Mouse (Mus musculus): ENCODE measurements around the gene Rtn4. TPM values are rescaled to one million over a fixed set of nuclear protein-coding genes. Genes with fewer than 3 reads are reported as not detected.

The Rtn4 gene
- 91.8 and 177 TPM in 2 replicates for polyA plus RNA-seq (2012; ENCODE audit: low replicate concordance)

GRCm38 (mm10) chr11:29692683-29693272 is at the start of gene Rtn4:
Gene Rtn4, plus strand, starts transcription at chr11:29692947.

Other genes starting within 250 kb of the Rtn4 start
- gene Prorsd1, start 177.9 kb upstream of the Rtn4 start, polyA plus RNA-seq (2012; ENCODE audit: low replicate concordance) = 6.0 TPM in 1 of 2 replicates, not detected in the other
- gene Mtif2, start 166.5 kb upstream of the Rtn4 start, polyA plus RNA-seq (2012; ENCODE audit: low replicate concordance) = 0.93 and 6.1 TPM in 2 replicates
- not detected in 2 replicates for gene Clhc1, start 145.0 kb upstream of the Rtn4 start, polyA plus RNA-seq (2012; ENCODE audit: low replicate concordance)
- 16.4 and 67.9 TPM in 2 replicates for gene Rps27a, start 144.8 kb upstream of the Rtn4 start, polyA plus RNA-seq (2012; ENCODE audit: low replicate concordance)
- gene 4931440F15Rik, start 132.7 kb downstream of the Rtn4 start, polyA plus RNA-seq (2012; ENCODE audit: low replicate concordance) = not detected in 2 replicates

Measured in leukemia stem cell, adult 10-12 weeks (primary cell).